Mouse (Mus musculus): ENCODE results near the gene Gstt2. TPM values are rescaled to one million over a fixed set of nuclear protein-coding genes. Genes with fewer than 3 reads are reported as not detected.

Gene Gstt2
- total RNA-seq (2021) = 33.3 and 40.9 TPM in 2 replicates
- long read RNA-seq, experiment 1, transcript Gstt2-201 (5 exons, 1,370 nt) = major isoform, 23 of 38 reads
- long read RNA-seq, experiment 1, partial matches to known transcripts = 1 of 38 reads
- long read RNA-seq, experiment 1, other reads (novel, unspliced or antisense) = 10 of 38 reads
- long read RNA-seq, experiment 2, transcript Gstt2-201 (5 exons, 1,370 nt) = major isoform, 27 of 36 reads
- long read RNA-seq, experiment 2, partial matches to known transcripts = 1 of 36 reads
- long read RNA-seq, experiment 2, other reads (novel, unspliced or antisense) = 7 of 36 reads

DNA sequence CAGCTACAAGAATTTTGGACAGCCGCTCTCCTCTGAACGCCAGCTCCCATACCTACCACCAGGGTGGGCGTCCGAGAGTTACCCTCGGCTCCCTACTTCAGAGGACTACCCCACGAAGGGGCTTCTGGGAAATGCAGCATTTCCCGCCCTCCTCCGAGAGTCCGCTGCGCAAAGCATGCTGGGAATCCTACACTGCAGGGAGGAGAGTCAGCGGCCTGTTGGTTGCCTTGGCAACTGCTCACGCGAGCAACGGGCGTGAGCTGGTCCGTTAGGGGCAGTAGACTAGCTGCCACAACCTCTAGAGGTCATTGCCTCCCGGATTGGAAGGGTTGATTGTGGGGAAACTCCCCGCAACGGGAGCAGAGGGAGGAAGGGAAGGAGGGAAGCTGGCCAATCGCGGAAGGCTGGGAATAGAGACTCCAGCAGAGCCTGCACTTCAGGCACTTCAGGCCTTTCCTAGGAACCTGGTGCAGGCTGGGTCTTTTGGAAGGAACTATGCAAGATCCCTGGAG, at the start of gene Gstt2:
Gene Gstt2, minus strand, starts transcription at position 177 of the 512 bp plus-strand sequence.
- peak; percentile 96 for DNase-seq

DNA sequence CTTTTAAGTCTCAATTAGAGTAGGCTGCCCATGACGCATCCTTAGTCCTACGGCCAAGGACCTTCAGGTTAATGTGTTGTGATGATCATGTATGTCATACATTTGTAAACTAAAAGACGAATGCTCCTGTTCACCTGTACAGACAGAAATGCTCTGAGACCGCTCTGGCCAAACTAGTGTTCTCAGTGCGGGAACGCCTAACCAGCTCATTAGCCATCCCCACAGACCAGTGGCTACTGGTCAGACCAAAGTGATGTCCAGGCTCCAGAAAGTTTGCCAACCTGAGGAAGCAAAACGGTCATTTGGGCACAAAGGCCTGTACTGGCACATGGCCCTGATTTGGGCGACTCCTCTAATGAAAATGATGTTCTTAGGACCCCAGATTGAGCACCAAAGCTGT, 47.5 kb upstream of the Gstt2 start:
- DNase-seq = no peak

DNA sequence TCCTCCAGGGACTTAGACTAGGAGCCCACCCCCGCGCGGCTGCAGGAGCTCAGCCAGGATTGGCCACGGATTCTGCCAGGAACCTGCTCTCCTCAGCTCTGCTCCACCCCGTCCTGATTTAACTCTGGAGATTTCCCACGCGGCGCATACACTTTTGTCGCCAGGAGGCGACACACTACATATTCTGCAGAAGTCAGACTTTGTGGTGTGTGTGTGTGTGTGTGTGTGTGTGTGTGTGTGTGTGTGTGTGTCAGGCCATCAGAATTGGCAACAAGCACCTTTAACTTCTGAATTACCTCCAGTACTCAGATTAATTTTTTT, 46.0 kb upstream of the Gstt2 start:
- DNase-seq = peak; percentile 86

DNA sequence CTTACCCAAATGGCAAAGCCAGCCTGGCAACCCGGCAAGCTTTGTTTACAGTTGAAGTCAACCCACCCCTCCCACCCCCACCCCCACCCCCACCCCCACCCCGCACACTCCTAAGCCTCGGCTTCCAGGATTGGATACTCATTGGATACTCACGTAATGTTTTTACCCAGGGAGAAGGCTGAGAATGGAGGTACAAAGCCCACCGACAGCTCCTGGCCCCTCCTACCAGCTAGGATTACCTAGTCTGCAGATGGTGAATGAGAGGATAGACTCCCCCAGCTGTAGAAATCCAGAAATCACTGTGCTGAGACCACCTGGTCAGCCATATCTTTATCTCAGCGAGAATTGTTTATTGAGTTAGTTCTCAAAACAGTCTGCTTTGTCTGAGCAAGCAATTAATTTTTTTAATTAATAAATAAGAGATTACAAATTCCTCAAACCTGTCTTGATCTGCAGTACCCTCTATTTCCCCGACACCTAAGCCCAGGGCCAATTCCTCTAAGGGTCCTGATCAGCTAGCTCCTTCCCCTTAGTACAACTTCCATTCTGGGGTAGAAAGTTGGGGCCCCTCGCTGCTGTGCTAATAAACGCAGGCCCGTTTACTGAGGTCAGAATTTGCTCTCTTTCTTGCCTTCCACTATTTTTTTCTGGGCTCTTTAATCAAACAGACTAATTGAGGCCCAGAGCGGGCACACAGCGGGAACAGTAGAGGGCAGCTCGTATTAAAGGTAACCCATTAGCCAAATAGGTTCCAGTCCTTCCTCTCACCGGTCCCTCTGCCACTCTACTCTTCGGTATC, 45.4 kb upstream of the Gstt2 start:
- no peak for DNase-seq

DNA sequence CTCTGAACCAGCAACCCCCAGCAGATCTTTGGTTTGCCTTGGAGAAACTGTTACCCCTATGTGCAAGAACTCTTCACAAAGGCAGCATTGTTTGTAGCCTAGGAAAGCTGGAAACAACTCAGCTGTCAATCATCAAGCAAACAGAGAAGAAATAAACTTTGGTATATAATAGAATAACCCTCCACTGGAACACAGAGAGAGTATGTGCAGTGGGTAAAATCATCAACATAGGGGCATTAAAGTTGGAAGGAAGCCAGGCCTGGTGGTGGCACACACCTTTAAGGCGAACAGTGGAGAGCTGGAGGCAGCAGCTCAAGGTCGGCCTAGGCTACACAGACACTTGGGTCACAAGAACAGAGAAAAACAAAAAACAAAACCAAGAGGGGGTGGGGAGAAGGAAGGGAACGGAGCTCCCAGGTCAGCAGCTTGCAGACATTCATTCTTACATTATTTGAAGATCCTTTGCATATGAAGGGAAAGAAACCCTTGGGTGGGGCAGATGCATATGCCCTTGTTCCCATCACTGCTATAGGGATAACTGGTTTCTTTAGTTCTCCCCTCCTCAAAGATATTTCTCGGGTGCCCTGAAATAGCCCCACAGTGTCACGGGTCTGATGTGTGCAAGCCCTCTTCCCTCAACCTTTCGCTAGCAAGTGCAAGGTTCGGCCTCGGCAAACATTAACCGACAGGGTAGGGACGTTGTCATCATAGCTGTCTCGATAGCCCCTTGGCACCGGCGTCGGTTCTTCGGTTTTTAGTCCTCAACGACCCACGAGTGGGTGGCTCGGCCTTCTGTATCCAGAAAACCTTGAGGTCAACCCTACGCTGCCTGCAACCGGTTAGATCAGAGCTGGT, 44.6 kb upstream of the Gstt2 start:
- DNase-seq = no peak

DNA sequence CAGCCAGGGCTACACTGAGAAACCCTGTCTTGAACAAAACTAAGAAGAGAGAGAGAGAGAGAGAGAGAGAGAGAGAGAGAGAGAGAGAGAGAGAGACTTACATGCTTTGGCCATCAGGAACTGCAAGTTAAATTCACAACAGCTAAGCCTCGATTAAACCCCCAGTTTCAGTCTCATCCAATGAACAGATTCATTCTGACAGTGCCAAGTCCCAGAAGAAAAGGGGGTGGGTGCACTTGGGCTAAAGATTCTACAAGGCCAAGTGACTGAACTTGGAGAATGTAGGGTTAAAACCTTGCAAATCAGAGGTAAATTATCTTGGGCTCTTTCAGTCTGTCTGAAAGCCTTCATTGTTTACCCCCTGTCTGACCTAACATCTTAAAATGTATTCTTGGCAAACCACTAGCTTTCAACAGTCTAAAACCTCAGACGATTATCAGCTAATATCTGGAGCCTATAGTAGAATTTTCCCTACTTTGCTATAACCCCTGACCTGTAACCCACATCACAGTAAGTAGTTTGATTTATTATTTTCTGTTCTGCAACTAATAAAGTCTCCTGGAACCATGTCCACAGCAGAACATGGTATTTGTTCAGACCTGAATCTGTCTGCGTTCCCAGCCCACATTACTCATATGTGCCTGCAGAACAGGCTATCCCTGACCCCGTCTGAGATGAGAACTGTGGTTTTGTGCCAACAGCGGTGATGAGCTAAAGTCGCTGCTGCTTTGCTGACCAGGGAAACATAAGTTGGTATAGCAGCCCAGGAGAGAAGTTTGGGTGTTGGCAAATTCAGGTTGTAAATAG, 43.8 kb upstream of the Gstt2 start:
- peak; percentile 70 for DNase-seq

DNA sequence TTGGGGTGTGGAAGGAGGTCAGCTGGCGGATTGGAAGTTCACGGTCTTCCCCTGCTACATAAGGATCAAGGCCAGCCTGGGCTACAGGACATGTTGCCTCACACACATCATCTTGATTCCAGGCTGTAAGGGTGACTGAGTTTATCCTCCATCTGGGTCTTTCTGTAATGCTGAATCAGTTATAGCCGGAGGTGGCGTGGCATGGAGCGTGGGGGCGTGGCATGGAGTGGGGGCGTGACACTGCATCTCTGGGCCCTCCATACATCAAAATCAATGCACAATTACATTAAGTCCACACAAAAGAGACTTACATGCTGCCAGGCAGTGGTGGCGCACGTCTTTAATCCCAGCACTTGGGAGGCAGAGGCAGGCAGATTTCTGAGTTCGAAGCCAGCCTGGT, 43.1 kb upstream of the Gstt2 start:
- DNase-seq = no peak

DNA sequence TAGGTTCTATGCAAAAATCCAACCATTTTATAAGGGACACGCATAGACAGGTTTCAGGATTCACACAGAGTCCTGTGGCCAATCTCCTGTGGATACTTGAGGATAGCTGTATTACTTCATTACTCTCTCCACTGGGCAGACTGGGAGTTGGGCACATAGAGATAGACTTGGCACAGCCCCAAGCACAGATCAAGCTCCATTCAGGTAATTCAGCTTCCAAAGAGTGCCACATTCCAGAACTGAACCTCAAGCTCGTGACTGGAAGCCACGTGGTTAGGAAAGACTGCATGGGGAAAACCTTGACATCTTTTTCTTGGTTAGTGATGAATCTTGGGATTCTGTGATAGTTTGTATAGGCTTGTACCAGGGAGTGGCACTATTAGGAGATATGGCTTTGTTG, 41.6 kb upstream of the Gstt2 start:
- no peak for DNase-seq

DNA sequence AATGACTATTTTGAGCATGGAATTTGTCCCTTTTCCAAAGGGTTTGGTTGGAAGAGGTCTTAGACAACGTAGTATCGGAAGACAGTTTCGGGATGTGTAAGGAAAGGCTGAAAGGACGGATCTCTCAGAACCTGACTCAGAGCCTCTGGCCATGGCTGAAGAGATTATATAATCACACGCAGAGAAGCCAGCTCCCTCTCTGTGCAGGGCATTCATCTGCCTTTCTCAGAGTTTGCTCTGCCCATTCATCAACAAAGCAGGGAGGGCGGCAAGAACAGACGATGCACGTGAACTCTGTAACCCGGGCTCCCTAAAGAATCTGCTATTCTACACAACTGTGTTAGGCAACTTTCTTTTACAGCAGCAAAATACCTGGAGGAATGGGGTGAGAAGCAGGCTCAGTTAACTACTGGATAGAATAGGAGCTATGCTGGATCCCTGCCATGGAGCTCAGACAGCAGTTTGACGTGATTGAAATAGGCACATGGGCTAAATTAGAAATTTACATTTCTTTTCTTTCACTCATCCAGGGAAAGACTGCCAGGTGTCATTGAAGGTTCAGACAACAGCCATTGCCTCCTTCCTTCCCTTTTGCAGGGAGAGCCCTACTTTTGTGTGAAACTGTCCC, 36.4 kb upstream of the Gstt2 start:
- peak; percentile 41 for DNase-seq

DNA sequence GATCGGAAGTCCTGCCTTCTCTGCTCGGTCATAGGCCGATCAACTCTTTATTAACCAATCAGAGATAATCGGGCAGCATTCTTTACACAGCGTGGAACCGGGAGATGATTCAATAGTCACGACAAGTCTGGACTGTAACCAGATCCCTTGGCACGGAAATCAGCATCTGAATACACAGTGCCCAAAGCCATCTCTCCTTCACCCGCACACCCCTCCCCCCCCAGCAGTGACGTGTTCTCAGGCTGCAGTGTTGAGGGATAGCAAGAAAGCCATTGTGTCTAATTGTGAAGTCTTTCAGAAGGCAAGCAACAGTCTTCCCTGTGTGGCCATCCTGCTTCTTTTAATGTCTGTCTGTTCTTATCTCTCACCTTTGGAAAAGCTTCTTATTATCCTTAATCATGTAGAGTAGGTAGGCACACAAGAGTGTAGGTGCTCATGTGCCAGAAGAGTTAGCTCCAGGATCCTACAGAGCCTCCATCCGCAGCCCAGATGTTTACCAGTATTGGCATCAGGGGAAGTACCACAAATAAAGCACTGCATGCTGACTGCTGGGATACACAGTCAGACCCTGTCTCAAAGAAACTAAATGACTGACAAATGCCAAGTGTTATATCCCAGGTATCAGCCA, 35.8 kb upstream of the Gstt2 start:
- peak; percentile 92 for DNase-seq

DNA sequence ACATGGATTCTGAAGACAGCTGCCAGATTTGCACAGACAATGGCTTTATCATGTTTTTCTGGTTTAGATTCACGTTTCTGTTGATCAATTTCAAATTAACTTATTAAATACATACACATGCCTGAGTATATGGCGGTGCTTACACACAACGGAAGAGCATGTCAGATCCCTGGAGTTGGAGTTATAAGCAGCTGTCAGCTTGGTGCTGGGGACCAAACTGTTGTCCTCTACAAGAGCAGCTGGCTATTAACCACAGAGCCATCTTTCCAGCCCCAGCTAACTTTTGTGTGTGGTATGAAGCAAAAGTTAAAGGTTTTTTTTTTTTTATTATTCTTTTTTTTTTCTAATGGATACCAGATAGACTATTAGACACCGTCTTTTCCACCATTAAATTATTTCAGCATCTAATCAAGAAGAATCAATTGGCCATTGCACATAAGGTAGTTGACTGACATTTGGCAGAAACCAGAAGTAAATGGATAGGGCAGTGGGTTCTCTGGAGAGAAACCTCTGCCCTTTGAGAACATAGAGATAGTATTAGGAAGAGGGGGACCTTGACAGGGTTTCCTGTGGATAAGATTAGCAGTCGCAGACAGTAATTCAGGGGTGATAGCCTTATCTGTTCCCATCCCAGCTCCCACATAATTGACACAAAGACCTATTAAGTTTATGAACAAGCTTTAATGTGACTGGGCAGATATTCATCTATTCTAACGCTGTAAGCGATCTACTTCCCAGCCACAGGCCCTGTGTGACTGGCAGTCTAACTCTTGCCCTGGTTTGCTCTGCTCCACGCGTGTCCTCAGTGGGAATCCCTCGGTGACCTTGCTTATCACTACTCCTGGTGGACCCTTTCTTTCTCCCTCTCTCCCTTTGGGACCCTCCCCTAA, 35.0 kb upstream of the Gstt2 start:
- no peak for DNase-seq

DNA sequence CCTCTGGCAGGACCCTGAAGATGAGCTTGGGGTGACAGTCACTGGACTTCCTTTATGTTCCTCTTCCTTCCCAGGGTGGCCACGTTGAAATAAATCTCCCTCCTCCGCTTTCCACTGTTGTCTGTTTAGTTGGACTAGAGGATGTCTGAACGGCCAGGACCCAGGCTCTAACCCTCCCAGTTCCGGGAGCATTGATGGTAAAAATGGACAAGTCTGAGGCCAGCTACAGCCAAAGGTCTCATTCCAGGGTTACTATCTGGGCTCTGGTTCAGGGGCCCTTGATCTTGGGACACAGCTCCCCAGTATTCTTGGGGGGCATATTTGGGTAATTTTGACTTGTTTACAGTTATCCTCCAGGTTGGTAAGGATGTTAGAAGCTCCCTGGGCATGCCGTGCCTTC, 24.4 kb upstream of the Gstt2 start:
- no peak for DNase-seq

DNA sequence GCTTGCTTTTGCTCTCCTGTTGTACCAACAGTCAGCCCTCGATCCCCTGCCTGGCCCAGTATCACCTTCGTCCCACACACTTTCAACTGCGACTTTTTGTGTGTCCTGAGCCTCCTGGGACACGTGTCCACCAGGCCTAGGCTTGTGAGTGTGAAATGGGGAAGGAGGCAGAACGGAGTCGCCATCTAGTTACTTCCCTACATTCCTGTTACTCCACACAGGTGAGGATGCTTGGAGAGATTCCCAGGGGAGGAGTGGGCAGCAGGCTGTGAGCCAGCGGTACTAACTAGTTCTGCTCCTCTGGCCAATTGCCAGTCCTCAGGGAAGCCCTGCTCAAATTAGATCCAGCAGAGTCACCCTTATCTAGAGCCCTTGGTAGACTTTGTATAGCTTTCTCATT, 23.5 kb upstream of the Gstt2 start:
- no peak for DNase-seq

DNA sequence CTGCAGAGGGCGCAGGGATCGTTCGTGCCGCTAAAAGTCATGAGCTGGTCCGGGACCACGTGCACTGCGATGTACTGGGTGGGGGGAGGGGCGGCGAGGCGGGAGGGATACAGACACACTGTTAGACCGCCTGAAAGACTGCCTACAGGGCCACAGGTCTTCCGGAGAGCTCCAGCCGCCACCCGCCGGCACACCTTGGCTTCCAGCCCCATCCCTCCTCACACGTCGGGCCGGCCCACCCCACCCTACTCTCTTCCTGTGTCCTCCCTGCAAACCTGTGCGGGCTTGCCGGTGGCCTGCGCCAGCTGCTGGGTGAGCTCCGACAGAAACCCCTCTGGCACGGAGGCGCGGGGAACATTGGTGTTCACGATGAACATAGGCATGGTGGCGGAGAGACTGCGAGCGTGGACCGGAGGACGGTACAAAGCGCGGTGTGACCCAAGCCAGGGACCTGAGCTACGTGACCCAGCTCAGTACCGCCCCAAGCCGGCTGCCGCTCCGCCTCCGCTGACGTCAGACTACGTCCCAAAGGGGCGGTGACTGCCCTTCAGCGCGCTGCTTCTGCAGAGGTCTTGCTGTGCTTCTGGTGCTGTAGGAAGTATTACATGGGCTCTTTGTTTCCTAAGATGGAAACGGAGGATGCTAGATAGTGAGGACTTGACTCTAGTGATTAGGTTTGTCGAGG, 22.7 kb upstream of the Gstt2 start, which contains the start of gene Mif:
Gene Mif, minus strand, starts transcription at position 455 of the 685 bp plus-strand sequence.
- peak; percentile 94 for DNase-seq

DNA sequence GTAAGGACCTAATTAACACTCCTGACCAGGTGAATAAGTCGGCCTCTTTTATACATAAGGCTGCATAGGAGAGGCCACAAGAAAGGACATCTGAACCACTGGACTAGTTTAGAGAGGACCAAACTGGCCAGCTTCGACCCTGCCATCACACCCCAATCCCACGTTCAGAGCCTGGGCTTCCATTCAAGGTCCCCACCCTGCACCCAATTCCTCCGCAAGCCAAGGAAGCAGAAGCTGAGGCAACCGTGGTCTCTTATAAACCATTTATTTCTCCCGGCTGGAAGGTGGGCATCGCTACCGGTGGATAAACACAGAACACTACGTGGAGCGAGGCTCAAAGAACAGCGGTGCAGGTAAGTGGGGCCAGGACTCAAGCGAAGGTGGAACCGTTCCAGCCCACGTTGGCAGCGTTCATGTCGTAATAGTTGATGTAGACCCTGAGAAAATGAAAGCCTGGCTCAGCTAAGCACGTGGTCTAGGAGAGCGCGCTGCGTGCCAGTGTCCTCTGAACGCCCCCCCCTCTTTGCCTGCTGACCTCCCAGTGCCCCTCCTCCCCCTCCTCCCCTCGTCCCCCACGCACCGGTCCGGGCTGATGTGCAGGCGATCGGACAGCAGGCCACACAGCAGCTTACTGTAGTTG, 22.0 kb upstream of the Gstt2 start:
- DNase-seq = peak; percentile 53

DNA sequence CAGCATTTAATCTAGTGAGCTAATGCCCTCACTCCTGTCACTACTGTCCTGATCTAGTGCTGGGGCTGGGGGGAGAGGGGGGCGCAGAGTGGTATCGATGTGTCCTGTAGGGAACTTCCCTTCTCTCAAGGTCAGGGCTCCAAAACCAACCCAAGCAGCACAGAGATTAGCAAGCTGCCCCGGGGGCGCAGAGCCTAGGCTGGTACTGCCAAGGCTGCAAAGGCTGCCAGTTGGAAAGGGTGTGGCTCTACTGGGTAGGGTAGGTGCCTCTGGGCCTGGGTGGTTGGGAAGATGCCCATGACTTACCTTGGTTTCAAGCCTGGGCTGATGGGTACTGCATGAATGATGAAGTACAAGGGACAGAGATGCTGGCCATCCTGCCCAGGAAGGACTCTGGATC, 20.4 kb upstream of the Gstt2 start:
- no peak for DNase-seq

DNA sequence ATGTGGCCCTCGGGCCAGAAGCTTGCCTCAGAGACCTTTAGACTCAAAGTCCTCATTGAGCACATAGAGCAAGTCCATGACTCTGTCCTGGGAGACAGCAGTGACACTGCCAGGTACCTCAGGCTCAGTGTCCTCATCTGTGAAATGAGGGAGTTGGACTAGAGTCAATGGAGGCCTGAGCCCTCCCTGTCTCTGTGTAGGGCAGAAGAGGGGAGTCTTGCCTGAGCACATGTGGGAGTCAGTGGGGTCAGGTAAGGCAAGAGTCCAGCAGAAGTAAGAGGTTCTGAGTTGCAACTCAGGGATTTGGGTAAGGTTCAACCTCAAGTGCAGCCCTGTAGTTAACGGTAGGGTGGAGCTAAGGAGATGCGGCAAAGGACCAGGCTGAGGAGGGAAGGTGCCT, 19.8 kb upstream of the Gstt2 start:
- no peak for DNase-seq

DNA sequence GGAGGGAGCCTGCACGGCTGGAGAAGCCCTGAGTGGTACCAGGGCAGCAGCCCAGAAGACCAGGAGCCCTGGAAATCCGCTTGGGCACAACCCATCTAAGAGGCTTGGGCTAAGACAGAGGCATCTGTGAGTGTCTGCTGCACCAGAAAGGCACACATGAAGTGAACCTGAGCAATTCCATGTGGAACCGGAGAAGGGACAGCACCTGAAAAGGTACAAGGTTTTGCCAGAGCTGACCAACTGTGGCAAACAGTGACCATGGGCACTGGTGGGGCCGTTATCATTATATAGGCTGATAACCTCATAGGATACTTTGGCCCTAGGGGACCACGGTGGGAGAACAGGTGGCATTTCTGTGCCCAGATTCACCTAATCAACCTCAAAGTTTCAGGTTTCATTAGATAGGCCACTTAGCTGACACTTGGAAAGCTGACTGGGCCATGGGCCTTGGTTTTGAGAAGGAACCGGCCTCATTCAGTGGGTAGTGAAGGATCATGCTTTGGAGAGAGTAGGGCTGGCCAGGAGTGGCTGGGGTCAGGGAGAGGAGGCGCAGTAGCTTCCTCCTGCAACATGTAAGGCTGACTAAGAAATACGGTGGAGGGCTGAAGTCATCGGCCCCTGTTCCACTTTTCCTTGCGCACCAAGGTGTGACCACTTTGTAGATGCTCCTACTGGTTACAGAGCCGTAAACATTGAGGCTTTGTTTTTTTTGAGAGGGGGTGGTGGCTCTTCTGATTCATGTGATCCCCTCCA, 19.1 kb upstream of the Gstt2 start:
- no peak for DNase-seq

All from adrenal gland, postnatal 14 days (tissue).